Mouse (Mus musculus): Measurements from ENCODE around the gene Olfr1505. TPM values are rescaled to one million over a fixed set of nuclear protein-coding genes. Genes with fewer than 3 reads are reported as not detected.

Gene Olfr1505
- polyA plus RNA-seq (2015; fragmentation: Nextera tagmentation; extraction: Ambion mirVana) = not detected in 2 replicates

DNA sequence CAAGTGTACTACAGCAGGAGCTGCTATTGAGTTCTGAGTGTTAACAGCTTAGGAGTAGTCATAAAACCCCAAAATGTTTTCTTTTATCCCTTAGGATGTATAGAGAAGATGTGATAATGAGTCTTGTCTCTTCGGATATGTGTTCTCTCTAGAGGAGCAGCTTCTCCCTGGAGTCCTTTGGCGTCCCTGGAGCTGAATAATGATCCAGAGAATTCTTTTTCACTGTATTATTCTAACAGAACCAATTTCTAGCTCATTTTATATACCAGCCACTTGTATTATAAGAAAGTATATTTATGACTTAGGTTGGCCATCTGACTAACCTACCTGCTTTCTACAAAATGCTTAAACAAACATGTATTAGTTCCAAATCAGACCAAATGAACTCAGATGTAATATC, at the start of gene Olfr1505:
Olfr1505 (plus strand) TSS at position 301 of the 400 bp plus-strand sequence.

GRCm38 (mm10) chr19:13897828-13898227, 15.5 kb upstream of the Olfr1505 start, which contains the start of gene Olfr1504:
TSS of gene Olfr1504 (minus strand) at chr19:13897928.

Other genes with a start within 250 kb of the Olfr1505 start
- gene Olfr1491, start 216.3 kb upstream of the Olfr1505 start, polyA plus RNA-seq (2015; fragmentation: Nextera tagmentation; extraction: Ambion mirVana) = not detected in 2 replicates
- not detected in 2 replicates for gene Olfr1493-ps1, start 190.3 kb upstream of the Olfr1505 start, polyA plus RNA-seq (2015; fragmentation: Nextera tagmentation; extraction: Ambion mirVana)
- not detected in 2 replicates for gene Olfr1494, start 173.8 kb upstream of the Olfr1505 start, polyA plus RNA-seq (2015; fragmentation: Nextera tagmentation; extraction: Ambion mirVana)
- gene Olfr1495, start 148.9 kb upstream of the Olfr1505 start, polyA plus RNA-seq (2015; fragmentation: Nextera tagmentation; extraction: Ambion mirVana) = not detected in 2 replicates
- not detected in 2 replicates for gene Olfr1496, start 135.7 kb upstream of the Olfr1505 start, polyA plus RNA-seq (2015; fragmentation: Nextera tagmentation; extraction: Ambion mirVana)
- not detected in 2 replicates for gene Olfr1497, start 115.3 kb upstream of the Olfr1505 start, polyA plus RNA-seq (2015; fragmentation: Nextera tagmentation; extraction: Ambion mirVana)
- not detected in 2 replicates for gene Olfr1499, start 94.1 kb upstream of the Olfr1505 start, polyA plus RNA-seq (2015; fragmentation: Nextera tagmentation; extraction: Ambion mirVana)
- gene Olfr1500, start 83.0 kb upstream of the Olfr1505 start, polyA plus RNA-seq (2015; fragmentation: Nextera tagmentation; extraction: Ambion mirVana) = not detected in 2 replicates
- gene Olfr1501, start 62.8 kb upstream of the Olfr1505 start, polyA plus RNA-seq (2015; fragmentation: Nextera tagmentation; extraction: Ambion mirVana) = not detected in 2 replicates
- gene Olfr1502, start 51.7 kb upstream of the Olfr1505 start, polyA plus RNA-seq (2015; fragmentation: Nextera tagmentation; extraction: Ambion mirVana) = not detected in 2 replicates
- not detected in 2 replicates for gene Olfr1504, start 15.6 kb upstream of the Olfr1505 start, polyA plus RNA-seq (2015; fragmentation: Nextera tagmentation; extraction: Ambion mirVana)

Data from neural tube, postnatal 0 days (tissue).